Mouse (Mus musculus) limb, embryonic 14.5 days (tissue): ENCODE measurements around the gene Prep. TPM values are rescaled to one million over a fixed set of nuclear protein-coding genes. Genes with fewer than 3 reads are reported as not detected.

Experiments used
- ATAC-seq: fragments of 200-750 bp; cut with Nextera tagmentation; 2 replicates; pipeline ENCODE4 v1.8.0; 2017; ENCODE audit warnings: low read depth, moderate number of reproducible peaks, moderate TSS enrichment; ENCODE audit not compliant: low FRiP score
- DNase-seq: peaks from one replicate; pipeline ENCODE4 v3.0.0-alpha.2; 2015; ENCODE audit warnings: low spot score
- H3K27ac ChIP-seq: fragments of 300-500 bp; sonication (generic); replicated peaks from 2 replicates; pipeline ENCODE4 v1.5.1; 2014; ENCODE audit warnings: low read depth, mild to moderate bottlenecking, low read length, moderate library complexity, mixed read lengths
- H3K27me3 ChIP-seq: fragments of 300-500 bp; sonication (generic); 2 replicates; pipeline ENCODE4 v1.6.1; 2014; ENCODE audit warnings: low read length, mixed read lengths; ENCODE audit not compliant: control insufficient read depth, insufficient read depth
- H3K36me3 ChIP-seq: fragments of 300-500 bp; sonication (generic); 2 replicates; pipeline ENCODE4 v1.6.1; 2014; ENCODE audit warnings: mild to moderate bottlenecking, low read length, moderate library complexity, mixed read lengths; ENCODE audit not compliant: control insufficient read depth, insufficient read depth
- H3K4me1 ChIP-seq: fragments of 300-500 bp; sonication (generic); 2 replicates; pipeline ENCODE4 v1.6.1; 2014; ENCODE audit warnings: antibody characterized with exemption, low read length, mixed read lengths; ENCODE audit not compliant: control insufficient read depth, insufficient read depth
- H3K4me2 ChIP-seq: fragments of 300-500 bp; sonication (generic); replicated peaks from 2 replicates; pipeline ENCODE4 v1.6.1; 2014; ENCODE audit warnings: low read depth, mild to moderate bottlenecking, low read length, moderate library complexity; ENCODE audit not compliant: severe bottlenecking
- H3K4me3 ChIP-seq: fragments of 300-500 bp; sonication (generic); replicated peaks from 2 replicates; pipeline ENCODE4 v1.5.1; 2014; ENCODE audit warnings: low read length
- H3K9ac ChIP-seq: fragments of 300-500 bp; sonication (generic); 2 replicates; pipeline ENCODE4 v1.6.1; 2014; ENCODE audit warnings: mild to moderate bottlenecking, low read depth, low read length, moderate library complexity; ENCODE audit not compliant: severe bottlenecking
- H3K9me3 ChIP-seq: fragments of 300-500 bp; sonication (generic); 2 replicates; pipeline ENCODE4 v1.6.1; 2016; ENCODE audit warnings: low read length; ENCODE audit not compliant: control insufficient read depth
- POLR2A ChIP-seq: fragments of 200-500 bp; IDR thresholded peaks from 2 replicates; pipeline ENCODE4 v1.8.0; 2012; ENCODE audit warnings: inconsistent platforms, mild to moderate bottlenecking, moderate library complexity, borderline replicate concordance; ENCODE audit not compliant: insufficient read depth, insufficient read length; ENCODE audit errors: extremely low read depth
- WGBS: fragments of 180-500 bp; shearing (Covaris S2); extraction: QIAGEN DNeasy Blood & Tissue Kit; methylation state at CpG from one replicate; pipeline ENCODE4 v1.1.7; 2014; 5-methylcytosine and 5-hydroxymethylcytosine counted together
- polyA plus RNA-seq, 2 experiments: library from polyadenylated mRNA; depleted of rRNA in 1 of 2; stranded (reverse) in 1 of 2; unstranded in 1 of 2; fragments of >200 nt; fragmentation: Nextera tagmentation in 1 of 2; extraction: Ambion mirVana in 1 of 2; gene quantifications; 2 replicates each; pipeline versions ENCODE4 v1.2.1 to v1.2.3; 2012 to 2014

Gene Prep
- polyA plus RNA-seq, 2 experiments = 15.1 to 18.8 TPM

DNA sequence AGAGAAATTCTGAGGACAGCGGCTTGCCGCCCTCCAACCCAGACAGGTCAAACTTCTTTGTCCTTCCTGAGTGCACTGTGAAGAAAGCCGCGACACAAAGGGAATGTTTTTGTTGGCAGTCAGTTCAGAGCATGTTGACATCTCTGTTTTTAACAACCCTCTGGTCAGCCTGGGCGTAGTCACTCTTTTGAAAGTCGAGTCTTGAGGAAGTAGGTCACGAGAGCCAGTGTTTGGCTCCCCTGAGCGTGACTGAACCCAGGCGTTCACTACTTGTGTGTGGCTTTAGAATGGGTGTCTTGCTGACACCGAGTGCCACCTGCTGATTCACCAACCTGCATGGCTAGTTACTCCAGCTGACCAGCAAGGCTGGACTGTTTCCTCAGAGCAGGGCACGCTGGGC, 18.4 kb upstream of the Prep start:
- ATAC-seq (no peak), DNase-seq (no peak)
- Histone ChIP-seq H3K4me1 (no peaks in the 10 kb centered on the region; the same call in 1 of the 2 replicates), H3K4me2 (no peak overlapping the region), H3K36me3 (no peaks in the 10 kb centered on the region), H3K27ac (no peak overlapping the region), H3K27me3 (no peaks in the 10 kb centered on the region), H3K9ac (no peak overlapping the region), H3K9me3 (no peaks in the 10 kb centered on the region), H3K4me3 (no peak overlapping the region)
- no peak for TF ChIP-seq POLR2A
- 49% methylated on average over 11 of the region's 11 CpGs for WGBS

DNA sequence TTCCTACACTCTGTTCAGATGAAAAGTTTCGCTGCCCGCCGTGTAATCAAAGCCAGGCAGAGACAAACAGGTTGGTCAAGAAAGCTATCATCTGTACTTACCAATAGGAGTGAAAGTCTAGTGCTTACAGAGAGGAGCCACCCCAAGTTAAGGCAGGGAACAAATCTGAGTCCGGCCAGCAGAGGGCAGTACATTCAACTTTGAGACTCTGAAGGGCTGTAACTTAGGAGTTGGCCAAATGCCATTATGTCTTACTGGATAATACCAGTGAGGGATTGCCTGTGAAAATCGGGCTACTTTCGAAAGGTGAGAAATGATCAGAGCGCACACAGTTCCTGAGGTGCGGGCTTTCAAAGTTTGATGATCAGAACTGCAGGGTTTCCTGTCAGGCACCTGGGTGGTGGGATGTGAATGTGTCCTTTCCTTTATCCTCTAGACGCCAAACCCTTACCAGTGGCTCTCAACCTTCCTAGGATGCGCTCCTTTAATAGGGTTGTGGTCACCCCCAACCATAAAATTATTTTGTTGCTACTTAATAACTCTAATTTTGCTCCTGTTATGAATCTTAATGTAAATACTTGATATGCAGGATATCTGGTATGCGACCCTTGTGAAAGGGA, 15.8 kb upstream of the Prep start:
- ATAC-seq (peak; percentile 41; the same call in 1 of the 2 replicates), DNase-seq (peak; percentile 91)
- Histone ChIP-seq H3K27ac (no peak overlapping the region), H3K9ac (no peak overlapping the region), H3K4me1 (no peaks in the 10 kb centered on the region), H3K4me3 (no peak overlapping the region), H3K27me3 (no peaks in the 10 kb centered on the region), H3K36me3 (no peaks in the 10 kb centered on the region), H3K4me2 (no peak overlapping the region), H3K9me3 (no peaks in the 10 kb centered on the region)
- 54% methylated on average over 11 of the region's 11 CpGs for WGBS
- TF ChIP-seq POLR2A = no peak

DNA sequence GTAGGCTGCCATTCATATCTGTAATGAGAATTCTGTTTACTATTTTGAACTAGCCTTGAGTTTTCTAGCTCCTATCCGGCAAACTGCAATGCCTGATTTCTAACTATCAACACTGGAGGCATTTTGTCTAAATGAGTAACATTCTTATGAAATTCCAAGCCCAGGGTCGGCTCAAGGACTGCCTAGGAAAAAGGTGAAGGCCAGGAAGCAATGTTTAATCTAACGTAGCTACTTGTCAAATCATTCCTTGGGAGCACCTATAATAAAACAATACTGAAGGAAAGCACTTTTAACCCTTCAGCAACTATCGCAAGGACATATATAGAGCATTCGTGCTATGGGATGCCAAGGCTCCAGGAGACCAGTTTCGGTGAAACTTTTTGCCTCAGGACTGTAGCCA, 8.6 kb upstream of the Prep start:
- 87% methylated on average over 6 of the region's 6 CpGs for WGBS
- Histone ChIP-seq H3K9me3 (no peaks in the 10 kb centered on the region), H3K27ac (no peak overlapping the region), H3K4me1 (no peaks in the 10 kb centered on the region), H3K27me3 (no peaks in the 10 kb centered on the region), H3K36me3 (no peaks in the 10 kb centered on the region), H3K4me2 (no peak overlapping the region), H3K9ac (no peak overlapping the region), H3K4me3 (no peak overlapping the region)
- DNase-seq (no peak), ATAC-seq (no peak)
- no peak for TF ChIP-seq POLR2A

DNA sequence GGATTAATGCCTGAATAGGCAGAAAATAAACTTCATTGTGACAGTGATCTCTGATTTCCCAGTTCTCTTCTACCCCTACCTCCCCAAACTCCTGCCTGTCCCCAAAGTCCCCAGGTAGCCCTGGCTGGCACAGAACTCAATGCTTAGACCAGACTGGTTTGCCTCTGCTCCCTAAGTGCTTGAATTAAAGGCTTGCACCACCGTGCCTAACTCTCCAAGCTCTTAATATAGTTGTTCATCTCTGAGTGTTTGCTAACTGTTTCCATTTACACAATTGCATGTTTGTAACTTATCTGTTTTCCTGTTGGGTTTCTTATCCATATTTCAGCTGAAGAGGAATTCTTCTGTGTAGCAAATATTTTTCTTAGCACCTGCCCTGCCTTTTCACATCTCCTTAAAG, 6.2 kb upstream of the Prep start:
- Histone ChIP-seq H3K4me2 (no peak overlapping the region), H3K9ac (no peak overlapping the region), H3K4me3 (no peak overlapping the region), H3K36me3 (no peaks in the 10 kb centered on the region), H3K27ac (no peak overlapping the region), H3K27me3 (no peaks in the 10 kb centered on the region), H3K4me1 (no peaks in the 10 kb centered on the region), H3K9me3 (no peaks in the 10 kb centered on the region)
- TF ChIP-seq POLR2A = no peak
- ATAC-seq (no peak), DNase-seq (no peak)
- 68% methylated on average over 1 of the region's 1 CpGs for WGBS

DNA sequence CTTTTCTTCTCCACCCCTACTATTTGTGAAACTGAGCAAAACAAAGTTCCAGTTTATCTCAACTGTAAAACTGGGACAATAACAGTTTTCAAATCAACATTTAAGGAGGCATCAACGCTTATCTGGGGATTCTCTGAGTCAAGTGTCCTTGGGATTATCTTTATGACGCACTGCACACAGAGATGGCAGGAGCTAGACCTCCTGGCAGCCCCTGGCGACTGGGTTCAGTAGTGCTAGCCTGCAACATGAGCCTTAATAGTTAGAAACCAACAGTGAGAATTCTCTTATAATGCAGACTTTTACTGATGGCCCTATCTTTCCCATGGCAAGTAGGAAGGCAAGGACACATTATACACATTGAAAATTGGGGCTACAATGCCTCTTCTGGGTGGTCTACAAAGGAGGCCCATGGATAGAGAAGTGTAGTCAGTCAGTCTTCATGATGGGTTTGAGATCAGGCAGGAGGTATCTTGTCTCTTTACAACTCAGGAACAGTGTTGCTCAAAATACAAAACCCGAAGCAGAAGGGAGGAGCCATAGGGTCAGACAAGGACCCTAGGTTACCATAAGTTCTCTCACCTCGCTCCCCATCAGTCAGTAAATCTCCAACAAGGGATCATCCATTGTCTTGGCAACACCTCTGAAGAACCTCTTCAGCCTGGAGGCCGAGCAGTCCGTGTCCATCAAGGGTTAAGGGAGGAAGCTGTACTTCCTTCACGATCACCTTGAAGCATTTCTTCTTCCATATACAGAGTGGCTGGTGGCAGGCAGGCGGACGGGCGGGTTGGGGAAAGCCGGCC, 672 bp upstream of the Prep start:
- H3K4me2 ChIP-seq = peak overlapping the region; percentile 57
- DNase-seq (no peak), ATAC-seq (no peak)
- no peaks in the 10 kb centered on the region for H3K36me3 ChIP-seq
- WGBS = 14% methylated on average over 12 of the region's 12 CpGs
- H3K9ac ChIP-seq = peak overlapping the region; percentile 89
- peaks cover 11% of the 10 kb centered on the region; the same call in 1 of the 2 replicates for H3K4me1 ChIP-seq
- H3K27ac ChIP-seq = peak overlapping the region; percentile 71
- H3K9me3 ChIP-seq = no peaks in the 10 kb centered on the region
- no peak for TF ChIP-seq POLR2A
- no peaks in the 10 kb centered on the region for H3K27me3 ChIP-seq
- H3K4me3 ChIP-seq = peak overlapping the region; percentile 96
